Mouse (Mus musculus): ENCODE measurements around the gene Sema4d.

DNA sequence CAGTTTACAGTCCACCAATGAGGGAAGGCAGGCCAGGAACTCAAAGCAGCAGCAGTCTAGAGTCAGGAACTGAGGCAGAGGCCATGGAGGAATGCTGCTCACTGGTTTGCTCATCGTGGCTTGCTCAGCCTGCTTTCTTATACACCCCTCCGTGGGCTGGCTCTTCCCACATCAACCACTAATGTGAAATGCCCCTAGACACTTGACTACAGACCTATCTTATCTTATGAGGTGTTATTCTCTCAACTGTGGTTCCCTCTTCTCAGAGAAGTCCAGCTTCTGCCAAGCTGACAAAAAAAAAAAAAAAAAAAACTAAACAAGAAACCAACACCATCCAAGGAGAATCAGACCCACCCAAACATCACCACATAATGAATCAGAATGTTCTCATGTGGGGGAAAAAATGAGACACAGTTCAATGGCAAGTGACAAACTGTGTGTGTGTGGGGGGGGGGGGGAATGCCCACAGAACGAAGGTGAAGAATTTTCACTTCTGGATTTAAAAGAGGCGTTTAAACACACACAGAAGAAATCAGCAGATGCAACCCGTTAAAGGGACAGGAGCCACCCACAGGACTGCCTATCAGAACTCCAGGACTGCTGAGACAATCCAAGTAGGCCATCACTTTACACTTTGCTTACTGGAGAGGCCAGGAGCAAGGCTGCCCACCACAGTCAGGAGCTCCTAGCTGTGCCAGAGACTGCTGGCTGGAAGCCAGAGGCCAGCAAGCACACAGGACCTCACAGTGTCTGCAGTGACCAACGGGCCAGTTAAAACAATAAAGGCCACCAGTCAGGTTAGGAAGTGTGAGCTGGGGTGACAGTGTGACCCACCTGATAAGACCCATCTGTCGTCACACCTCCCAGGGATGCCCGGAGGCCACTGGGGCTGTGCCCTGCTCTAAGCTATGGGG, 76.9 kb downstream of the Sema4d start:
- TF ChIP-seq CTCF (IDR thresholded peaks at IDR 0.05) = no peak
- TF ChIP-seq EP300 (IDR thresholded peaks at IDR 0.05) = no peak

Measured in lung, postnatal 0 days (tissue).